Mouse (Mus musculus) cortical plate, adult 2 months (tissue): ENCODE measurements around the gene Gsk3a. TPM values are rescaled to one million over a fixed set of nuclear protein-coding genes. Genes with fewer than 3 reads are reported as not detected.

ENCODE experiments used
- H3K27ac ChIP-seq: fragments of 200-500 bp; 2 replicates; pipeline ENCODE4 v1.5.1; 2012; ENCODE audit warnings: low read length, control low read depth, inconsistent platforms; ENCODE audit not compliant: insufficient read depth
- H3K4me1 ChIP-seq: fragments of 200-500 bp; 2 replicates; pipeline ENCODE4 v1.6.1; 2011; ENCODE audit warnings: low read length; ENCODE audit not compliant: control insufficient read depth, insufficient read depth
- H3K4me3 ChIP-seq: fragments of 200-500 bp; 2 replicates; pipeline ENCODE4 v1.5.1; 2011; ENCODE audit warnings: mild to moderate bottlenecking, low read length, control low read depth; ENCODE audit not compliant: insufficient read depth
- CTCF ChIP-seq: fragments of 200-500 bp; IDR thresholded peaks from 2 replicates; pipeline ENCODE4 v1.5.1; 2011; ENCODE audit warnings: mild to moderate bottlenecking, control low read depth, low read length; ENCODE audit not compliant: insufficient read depth; ENCODE audit errors: extremely low read depth
- POLR2A ChIP-seq: fragments of 200-500 bp; IDR thresholded peaks from 2 replicates; pipeline ENCODE4 v1.6.1; 2011; ENCODE audit warnings: mild to moderate bottlenecking, low read length, control low read depth; ENCODE audit not compliant: insufficient read depth; ENCODE audit errors: extremely low read depth
- polyA plus RNA-seq: library from polyadenylated mRNA; depleted of rRNA; stranded (reverse); fragments of >200 nt; gene quantifications from 2 replicates; pipeline ENCODE4 v1.2.3, GENCODE M21; 2012

Gene Gsk3a
- polyA plus RNA-seq, 1 experiment, result 287 TPM

DNA sequence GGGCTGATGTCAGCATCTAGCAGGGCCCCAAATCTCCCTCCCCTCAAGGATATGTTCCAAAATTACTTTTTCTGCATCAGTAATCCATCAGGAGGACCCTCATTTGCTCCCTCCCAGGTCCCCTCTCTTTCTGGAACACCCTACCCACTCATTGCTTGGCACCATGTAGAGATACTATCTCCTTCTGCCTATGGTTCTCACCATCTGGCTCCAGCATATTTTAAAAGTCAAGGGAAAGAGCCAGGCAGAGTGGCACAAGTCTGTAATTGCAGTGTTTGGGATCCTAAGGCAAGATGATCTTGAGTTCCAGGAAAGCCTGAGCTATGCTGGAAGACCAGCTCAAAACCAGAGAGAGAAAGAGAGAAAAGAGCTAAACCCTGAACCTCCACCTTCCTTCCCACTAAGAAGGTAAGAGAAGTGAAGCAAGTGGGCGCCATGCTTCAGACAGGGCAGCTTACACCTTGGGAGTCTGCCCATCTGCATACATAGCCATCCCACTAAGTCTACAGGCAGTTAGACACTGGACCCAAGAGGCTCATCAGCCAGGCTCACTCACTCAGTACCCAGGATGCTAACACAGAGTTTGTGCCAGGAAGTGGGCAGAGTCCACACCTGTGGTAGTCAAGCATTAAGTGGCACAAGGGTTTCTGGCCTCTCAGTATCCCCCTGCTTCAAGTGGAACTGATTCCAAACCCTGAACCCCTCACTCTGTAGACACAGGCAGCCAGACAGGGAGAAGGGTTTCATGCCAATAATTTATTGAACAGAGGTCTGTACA lies 9.9 kb downstream of the Gsk3a start:
- H3K4me1 ChIP-seq, result 0 out of 2 replicates have a peak, but pooled peaks cover 3% of the 10 kb centered on the region
- no peak overlapping the region for H3K4me3 ChIP-seq
- H3K27ac ChIP-seq, result no peak overlapping the region
- TF ChIP-seq CTCF, result no peak
- 0 out of 2 replicates have a peak, but pooled peaks have one; percentile 15 for TF ChIP-seq POLR2A

DNA sequence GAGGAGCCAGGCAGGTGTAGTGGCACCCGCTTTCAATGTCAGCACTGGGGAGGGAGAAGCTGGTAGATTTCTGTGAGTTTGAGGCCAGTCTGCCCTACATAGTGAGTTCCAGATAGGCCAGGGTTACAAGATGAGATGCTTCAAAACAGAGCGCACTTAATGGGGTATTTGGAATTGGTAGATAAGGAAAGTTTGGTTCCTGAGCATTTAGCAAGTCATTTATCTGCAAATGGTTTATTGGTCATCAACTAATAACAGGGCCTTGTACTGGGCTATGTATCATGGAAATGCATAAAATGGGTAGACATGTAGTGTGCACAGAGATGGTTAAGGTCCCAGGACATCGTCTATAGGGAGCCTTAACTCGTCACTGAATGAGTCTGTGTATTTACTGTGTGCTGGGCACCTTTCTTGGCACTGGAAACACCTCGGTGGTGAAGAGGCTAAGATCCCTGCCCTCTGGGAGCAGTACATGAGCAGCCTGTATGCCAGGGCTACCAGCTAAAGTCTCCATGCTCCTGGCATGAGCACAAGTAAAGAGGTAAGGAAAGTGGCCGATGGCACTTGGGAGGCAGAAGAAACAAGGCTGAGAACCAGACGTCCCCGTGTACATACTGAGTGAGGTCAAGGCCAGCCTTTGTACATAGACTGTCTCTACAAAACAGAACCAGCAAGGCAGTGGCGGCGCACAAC lies 15.2 kb downstream of the Gsk3a start:
- Histone ChIP-seq H3K4me3 (no peak overlapping the region; the same call in 1 of the 2 replicates), H3K4me1 (no peaks in the 10 kb centered on the region), H3K27ac (no peak overlapping the region)
- TF ChIP-seq POLR2A, result no peak
- no peak for TF ChIP-seq CTCF

DNA sequence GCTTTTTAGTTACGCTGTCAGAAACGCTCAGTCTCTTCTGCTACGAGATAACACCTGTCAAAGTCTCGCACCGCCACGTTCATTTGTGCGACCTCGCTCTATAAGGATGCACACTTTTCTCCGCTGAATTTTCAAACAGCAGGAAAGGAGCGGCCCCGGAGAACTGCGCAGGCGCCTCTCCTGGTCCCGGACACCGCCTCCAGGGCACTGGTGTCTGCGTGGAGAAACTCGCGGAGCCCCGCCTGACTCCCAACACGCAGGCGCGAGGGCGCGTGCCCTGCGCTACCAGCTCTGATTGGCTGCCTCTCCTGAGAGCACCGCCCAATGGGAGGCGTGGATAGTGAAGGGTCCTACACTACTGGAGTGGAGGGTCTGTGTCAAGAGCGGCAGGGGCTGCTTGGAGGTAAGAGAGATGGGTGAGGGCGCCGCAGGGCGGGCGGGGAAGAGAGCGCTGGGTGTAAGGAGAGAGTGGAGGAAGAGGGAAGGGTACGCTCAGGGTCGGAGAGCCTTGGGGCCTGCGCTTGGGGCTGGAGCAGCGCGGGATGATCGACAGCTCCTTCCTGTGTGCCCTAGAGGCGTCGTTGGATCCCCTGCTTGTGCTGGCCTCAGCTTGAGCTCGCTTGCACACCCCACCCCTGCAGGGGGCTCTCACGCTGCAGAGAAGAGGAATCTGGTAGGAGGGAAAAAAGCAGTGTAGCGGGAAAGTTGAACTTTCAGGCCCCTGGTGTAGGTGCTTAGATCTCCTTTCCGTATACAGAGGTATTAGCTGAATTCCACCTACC lies 16.4 kb downstream of the Gsk3a start, which contains the start of gene Zfp526:
Gene Zfp526, plus strand, starts transcription at position 324 of the 782 bp plus-strand sequence.
- no peak within 1 kb of the TSS for H3K27ac ChIP-seq
- H3K4me3 ChIP-seq, result peak within 1 kb of the TSS; percentile 60
- TF ChIP-seq CTCF (no peak), POLR2A (peak; percentile 87)
- no peaks in the 10 kb centered on the region for H3K4me1 ChIP-seq

DNA sequence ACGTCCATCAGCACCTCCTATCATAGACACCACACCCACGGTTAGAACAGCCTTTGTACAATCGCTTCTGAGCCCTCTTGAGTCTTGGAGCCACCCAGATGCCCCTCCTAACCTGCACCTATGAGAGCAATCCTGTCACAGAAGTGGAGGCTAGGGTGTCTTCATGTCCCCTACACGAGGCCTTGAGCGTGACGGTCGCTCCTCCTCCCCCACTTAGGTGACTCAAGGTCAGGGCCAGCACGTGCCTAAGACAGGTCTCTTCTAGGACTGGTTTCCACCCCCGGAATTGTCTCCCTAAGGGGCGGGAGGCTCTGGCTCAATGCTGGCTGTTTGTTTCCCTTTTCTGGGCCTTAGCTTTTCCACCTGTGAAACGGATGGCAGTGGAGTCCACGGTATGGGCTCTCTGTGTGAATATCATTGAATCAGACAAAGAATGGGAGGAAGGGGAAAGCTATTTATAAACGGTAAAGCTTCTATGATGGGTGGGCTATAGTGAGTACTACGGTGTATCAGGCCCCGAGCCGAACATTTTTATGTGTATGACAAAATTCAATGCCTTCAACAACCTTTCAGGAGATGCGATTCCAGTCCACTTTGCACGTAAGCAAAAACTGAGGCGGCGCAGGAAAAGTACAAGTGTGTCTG lies 17.1 kb downstream of the Gsk3a start, which contains the start of gene Dedd2:
Gene Dedd2, minus strand, starts transcription at position 159 of the 645 bp plus-strand sequence.
- Histone ChIP-seq H3K4me1 (no peaks in the 10 kb centered on the region), H3K27ac (0 out of 2 replicates have a peak within 1 kb of the TSS, but pooled peaks have one; percentile 19), H3K4me3 (peak within 1 kb of the TSS; percentile 86)
- TF ChIP-seq CTCF, result no peak
- no peak for TF ChIP-seq POLR2A

DNA sequence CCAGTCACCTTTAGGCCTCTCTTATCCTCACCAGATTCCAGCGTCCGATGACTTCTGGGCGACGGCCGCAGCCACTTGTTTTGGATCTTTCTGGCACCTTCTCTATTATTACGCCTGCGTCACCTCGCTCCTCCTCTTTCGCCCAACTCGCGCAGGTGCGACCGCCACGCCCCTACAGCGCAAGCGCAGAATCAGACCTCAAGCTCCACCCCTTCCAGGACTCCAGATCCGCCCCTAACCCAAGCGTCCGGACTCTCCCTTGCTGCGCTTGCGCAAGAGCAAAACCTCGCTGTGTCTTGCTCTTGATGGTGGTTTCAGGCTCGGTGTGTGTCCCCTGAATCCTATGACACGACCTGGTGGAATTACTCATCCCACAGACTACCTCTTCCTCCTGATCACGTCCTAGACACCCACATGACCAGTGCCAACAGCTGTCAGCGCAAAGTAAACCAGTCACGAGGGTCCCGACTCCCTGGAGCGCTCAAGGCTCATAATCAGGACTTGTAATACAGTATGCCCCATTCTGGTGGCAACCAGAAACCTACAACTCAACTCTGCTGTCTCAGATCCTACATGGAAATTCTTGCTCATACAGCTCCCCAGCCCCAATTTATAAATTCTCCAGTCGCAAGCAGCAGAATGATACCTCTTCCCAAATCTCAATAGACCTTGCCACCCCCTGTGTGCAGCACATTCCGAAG lies 17.7 kb downstream of the Gsk3a start:
- TF ChIP-seq POLR2A (peak; percentile 83), CTCF (no peak)
- no peaks in the 10 kb centered on the region for H3K4me1 ChIP-seq

DNA sequence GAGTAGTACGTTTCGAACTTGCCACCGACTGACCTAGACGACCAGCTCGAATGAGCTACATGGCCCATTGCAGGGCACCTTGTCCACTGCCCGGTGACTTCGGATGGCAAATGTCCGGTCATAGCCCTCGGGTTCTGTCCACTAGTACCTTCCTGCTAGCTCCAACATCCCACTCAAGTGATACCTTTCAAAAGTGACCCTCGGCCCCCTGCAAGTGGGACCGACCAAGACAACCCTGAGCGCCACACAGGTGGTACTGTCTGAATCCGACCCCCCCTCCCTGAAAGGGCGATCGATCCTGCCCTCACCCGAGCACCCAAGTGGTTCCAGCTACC lies 18.3 kb downstream of the Gsk3a start:
- no peaks in the 10 kb centered on the region for H3K4me1 ChIP-seq
- peak overlapping the region; percentile 86 for H3K4me3 ChIP-seq
- H3K27ac ChIP-seq, result 0 out of 2 replicates have a peak overlapping the region, but pooled peaks have one; percentile 19
- no peak for TF ChIP-seq CTCF
- TF ChIP-seq POLR2A, result no peak

More for the DNA sequence above, 17.7 kb downstream of the Gsk3a start:
- Histone ChIP-seq H3K27ac (0 out of 2 replicates have a peak overlapping the region, but pooled peaks have one; percentile 19), H3K4me3 (peak overlapping the region; percentile 86)

DNA sequence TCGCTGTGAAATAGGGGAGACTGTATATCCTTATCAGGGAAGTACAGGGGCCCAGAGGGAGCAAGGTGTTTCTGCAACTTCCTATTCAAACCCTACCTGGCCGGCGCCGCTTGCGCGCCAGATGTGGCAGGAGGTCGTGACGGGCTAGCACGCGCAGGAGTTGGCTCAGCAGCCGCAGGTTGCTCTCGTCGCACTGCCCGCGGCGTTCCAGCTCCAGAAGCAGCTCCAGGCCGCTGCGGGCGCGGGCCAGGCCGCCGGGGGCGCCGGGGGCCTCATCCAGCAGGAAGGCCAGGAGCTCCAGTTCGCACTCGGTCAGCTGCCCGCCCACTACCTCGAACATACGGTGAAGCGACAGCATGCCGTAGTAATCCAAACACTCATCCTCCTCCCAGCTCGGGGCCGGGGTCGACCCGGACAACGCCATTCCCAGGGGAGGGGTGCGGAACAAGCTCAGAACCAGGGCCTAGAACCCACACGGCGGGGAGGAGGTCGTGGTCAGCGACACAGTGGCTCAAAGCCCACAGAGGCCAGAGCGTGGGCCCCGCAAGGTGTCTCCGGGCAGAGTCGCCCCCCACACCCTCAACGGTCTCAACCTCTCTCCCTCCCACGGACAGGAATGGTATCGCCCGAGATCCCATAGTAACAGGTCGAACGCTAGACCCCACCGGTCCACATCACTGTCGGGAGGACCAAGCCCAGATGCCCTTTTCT lies 18.8 kb downstream of the Gsk3a start:
- Histone ChIP-seq H3K4me1 (no peaks in the 10 kb centered on the region), H3K27ac (no peak overlapping the region), H3K4me3 (peak overlapping the region; percentile 86)
- TF ChIP-seq CTCF, result no peak
- no peak for TF ChIP-seq POLR2A

DNA sequence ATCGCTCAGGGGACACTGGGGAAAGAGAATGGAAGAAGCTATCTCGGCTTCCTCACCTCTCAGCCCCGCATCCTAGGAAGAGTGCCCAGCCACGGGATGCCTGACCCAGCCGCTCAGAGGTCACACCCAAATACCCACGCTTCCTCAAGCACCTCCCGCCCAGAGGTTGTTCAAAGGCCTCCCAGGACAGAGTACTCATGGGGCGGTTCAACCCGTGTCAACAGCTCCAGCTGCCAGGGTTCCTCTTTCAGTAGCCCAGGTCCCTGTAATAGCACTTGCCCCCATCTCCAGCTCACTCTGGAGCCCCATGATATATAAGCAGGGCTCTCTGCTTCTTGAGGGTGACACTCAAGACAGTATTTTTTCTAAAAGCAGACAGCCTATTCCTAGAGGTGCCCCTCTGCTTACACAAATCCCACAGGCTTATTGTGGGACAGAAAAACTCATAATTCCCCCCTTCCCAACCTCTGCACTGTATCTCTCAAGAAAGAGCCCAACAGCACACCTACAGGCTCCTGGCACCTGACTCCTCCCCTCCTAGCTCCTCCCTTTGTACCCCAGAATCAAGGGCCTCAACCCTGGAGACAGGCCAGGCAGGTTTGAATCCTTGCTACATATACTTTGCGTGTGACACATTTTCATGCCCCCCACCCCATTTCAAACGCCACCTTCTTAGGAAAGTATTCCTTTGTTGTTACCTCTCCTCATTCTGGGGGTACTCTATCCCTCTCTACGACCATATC lies 19.8 kb downstream of the Gsk3a start:
- H3K4me3 ChIP-seq, result no peak overlapping the region
- no peak overlapping the region for H3K27ac ChIP-seq
- no peak for TF ChIP-seq CTCF
- TF ChIP-seq POLR2A, result no peak
- H3K4me1 ChIP-seq, result no peaks in the 10 kb centered on the region

DNA sequence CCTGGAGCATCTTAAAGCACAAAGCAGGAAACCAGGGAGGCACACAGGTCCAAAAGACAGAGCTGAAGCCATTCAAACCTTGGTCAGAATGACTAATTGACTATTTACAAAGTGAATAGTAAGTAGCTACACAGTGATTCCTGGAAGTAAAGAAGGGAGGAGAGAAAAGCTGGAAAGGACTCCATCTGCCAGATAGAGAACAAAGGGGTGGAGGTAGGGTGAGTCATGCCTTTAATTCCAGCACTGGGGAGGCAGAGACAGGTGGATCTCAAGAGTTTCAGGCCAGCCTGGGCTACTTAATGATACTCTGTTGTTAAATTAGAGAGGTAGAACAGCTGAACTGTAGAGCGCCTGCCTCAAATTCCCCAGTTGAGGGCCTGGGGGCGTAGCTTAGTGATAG lies 23.5 kb downstream of the Gsk3a start:
- TF ChIP-seq CTCF (no peak), POLR2A (no peak)
- Histone ChIP-seq H3K4me1 (no peaks in the 10 kb centered on the region), H3K27ac (no peak overlapping the region), H3K4me3 (no peak overlapping the region)
